Mouse (Mus musculus) adrenal gland, postnatal 10 days (tissue): ENCODE measurements around the gene Enho. TPM values are rescaled to one million over a fixed set of nuclear protein-coding genes. Genes with fewer than 3 reads are reported as not detected.

Experiments
- DNase-seq: peaks from one replicate; pipeline ENCODE4 v3.0.0; 2021; ENCODE audit warnings: mixed read lengths
- total RNA-seq, 2 experiments: library from RNA; stranded (reverse); gene quantifications; 2 replicates each; pipeline ENCODE4 v1.2.3; 2021

The Enho gene
- total RNA-seq, 2 experiments from 2014 or later = 10.3 to 10.5 TPM

DNA sequence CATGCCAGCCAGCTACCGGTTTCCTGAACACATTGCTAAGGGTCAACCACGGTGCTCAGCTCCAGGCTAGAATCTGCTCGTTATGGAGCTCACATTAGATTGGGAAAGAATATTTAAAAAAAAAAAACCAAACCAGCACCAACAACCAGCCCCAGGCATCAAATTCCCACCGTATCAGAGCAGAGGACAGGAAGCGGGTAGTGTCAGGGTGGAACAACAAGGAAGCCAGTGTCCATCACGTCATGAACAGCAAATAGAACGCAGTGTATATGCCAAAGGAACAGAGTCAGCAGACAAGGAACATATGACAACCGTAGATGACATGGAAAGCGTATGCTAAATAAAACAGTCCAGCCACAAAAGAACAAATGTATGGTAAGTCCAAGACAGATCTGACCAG, 7.1 kb downstream of the Enho start:
- DNase-seq = no peak

DNA sequence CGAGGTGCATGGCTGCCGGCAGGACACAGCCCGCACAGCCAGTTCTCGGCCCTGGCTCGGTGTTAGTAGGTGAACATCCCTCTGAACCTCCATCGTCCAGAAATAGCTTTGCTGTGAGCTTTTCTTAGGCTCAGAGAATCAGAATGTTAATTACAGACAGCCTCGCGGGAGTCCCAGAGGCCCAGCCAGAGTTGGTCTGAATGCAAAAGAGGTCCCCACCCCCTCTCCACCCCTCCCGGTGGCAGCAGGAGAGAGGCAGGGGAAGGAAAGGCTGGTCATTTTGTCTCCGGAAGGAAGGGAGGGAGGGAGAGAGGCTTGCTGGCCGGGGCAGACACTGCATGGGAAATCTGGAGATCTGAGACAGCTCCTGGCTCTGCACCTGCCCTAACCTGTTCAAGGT, 8.7 kb downstream of the Enho start:
- peak; percentile 38 for DNase-seq

DNA sequence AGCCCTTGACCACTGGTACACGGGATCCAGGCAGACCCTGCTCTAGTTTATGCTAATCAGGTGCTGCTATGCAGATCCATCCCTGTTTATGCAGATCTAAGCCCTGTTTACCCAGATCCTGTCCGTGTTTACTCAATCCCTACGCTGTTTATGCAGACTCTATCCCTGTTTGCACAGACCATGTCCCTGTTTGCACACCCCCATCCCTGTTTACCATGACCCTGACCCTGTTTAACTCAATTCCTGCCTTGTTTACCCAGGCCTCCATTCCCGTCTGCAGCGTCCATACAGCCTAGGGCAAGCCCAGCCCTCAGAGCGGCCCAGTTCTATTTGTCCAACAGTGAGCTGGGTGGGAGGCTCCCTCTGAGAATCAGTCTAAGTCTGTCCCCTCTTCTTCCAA, 9.9 kb downstream of the Enho start:
- no peak for DNase-seq

DNA sequence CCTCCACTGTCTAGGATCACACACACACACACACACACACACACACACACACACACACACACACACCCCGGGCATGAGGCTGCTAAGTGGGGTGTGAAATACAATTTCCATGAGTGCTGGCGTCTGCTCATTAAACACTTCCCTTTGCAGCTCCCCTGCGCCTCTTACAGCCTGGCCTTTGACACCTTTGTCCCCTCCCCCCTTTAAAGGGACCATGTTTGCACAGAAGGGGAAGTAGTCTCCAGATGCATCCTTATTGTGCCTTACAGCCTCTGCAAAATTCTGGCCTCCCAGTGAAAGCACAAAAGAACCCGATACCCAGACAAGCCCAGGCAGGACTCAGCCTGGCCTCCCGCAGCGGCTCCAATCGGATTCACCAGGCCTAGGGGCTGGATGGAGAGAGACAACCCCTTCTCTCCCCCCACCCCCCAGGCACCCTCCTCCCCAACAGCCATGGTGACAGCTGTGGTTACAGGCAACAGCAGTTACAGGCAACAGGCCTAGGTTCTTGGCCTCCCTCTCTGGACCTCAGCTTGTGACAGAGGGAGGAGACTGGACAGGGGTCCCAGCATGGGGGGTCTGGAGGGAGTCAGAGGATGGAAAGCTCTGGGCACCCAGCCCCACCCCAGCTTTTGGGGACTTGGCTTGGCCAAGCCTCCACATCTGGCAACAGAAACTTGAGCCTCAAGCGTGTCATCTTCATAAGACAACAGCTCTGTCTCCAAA, 11.8 kb downstream of the Enho start:
- DNase-seq = no peak

DNA sequence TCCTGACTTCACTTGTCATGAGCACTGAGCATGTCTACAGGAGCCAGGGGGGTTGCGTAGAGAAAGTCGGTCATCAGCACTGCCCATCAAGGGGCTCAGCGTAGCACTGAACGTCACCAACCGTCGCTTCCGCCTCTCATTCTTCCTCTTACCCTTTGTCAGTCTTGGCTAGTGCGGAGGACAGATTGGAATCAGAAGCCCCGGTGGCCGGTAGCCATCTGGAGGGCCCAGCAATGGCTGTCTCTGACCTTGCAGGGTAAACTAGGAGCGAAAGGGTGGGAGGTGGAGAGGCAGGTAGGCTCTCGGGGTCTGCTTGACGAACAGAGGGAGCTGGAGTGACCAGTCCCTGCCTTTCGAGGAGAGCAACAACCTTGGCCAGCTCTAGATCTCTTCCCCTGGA, 18.1 kb downstream of the Enho start:
- no peak for DNase-seq

DNA sequence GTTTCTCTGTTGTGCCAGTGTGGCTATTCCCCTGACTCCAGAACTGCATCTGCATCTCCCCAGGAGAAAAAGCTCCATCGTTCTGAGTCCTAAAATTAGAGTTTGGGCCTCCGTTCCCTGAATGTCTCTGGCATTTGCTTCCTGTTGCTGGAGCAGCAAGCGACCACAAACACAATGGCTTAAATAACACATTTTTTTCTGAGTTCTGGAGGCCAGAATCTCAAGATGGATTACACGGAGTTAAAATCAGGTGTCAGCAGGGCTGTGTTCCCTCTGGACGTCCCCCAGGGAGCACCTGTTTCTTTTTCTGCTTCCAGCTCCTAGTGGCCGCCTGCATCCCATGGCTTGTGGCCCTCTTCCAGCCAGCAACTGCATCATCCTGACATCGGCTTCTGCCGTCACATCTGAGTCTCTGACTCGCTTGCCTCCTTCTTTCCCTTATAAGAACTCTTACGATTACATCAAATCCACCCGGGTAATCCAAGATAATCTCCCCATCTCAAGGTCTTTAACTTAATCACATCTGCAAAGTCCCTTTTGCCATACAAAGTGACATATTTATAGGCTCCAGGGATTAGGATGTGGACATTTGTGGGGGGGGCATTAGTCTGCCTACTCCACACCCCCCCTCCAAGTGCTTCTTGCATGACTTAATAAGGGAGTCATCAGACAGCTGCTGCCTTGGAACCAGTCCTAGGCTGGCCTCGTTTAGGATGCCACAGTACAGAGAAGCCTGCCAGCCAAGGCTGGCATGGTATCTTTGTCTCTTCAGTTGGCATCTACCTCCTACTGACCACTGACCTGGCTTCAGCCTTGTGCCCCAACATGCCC, 21.0 kb downstream of the Enho start:
- no peak for DNase-seq

DNA sequence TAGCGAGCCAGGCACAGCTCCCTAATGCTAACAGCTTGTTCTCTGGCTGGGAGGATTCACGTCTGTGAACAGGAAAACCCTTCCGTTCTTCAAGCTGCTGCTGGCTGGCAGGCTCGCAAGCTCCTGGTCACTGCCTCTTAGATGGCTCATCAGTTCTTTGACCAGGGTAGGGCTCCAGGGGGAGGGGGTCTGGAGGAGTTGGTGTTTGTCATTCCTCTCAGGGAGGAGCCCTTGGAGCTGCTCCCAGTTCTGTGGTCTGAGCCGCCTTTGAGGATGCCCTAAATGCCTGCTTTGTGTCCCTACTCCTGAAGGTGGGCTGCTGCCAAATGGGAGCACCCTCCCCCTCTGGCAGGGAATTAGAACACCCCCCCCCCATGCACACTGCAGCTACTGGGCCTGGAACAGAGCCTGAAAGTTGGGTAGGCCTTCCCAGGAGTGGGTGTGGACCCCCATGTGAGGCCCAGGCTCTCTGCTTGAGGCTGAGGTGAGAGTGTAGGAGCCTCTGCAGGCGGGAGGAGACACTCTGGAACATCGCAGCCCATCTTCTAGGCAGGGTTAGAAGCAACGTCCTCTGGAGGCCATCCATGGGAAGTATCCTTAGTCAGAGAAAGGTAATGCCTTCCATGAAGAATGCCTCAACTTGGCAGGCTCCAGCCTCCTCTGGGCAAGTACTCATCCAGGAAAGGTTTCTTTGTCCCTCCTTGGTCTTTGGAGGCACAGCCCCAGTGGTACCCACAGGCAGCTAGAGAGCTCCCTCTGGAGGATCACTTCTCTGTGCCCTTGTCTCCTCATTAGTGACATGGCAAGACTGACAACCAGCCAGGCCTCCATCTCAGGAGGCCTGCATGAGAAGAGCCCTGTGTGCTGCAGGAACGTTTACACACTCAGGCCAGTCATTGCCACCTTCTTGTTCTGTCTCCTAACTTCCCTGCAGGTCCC, 24.2 kb downstream of the Enho start:
- DNase-seq = no peak

DNA sequence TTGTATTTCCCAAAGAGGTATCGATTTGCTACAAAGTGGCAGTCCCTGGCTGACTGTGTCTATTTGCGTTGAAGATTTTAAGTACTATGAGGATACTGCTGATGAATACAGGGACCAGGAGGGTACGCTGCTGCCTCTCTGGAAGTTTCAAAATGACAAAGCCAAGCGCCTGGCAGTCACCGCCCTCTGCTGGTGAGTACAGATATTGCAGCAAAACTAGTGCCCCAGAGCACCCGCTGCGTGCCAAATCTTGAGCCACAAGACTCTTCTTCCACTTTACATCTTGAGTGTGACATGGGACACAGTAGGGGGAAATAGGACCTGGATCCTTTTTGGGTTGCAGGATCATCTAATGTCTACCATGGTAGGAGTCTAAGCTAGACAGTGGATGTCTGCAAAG, 26.0 kb downstream of the Enho start:
- peak; percentile 89 for DNase-seq

DNA sequence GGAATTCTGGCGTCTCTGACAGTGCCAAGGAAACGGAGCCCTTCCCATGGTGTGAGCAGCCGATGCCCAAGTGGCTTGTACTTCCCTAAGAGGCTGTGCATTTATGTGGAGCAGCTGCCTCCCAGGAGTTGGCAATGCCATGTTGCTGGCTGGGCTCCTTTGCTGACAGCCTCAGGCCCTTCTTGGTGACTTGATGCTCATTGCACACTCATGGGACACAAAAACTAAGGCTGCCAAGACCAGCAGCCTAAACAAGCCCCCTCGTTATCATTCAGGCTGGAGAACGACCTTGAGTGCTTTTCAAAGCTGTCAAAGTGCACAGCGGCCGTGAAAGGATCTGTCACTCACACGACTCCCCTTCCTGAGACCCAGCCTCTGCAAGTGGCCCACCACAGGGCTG, 28.0 kb downstream of the Enho start:
- DNase-seq = no peak

DNA sequence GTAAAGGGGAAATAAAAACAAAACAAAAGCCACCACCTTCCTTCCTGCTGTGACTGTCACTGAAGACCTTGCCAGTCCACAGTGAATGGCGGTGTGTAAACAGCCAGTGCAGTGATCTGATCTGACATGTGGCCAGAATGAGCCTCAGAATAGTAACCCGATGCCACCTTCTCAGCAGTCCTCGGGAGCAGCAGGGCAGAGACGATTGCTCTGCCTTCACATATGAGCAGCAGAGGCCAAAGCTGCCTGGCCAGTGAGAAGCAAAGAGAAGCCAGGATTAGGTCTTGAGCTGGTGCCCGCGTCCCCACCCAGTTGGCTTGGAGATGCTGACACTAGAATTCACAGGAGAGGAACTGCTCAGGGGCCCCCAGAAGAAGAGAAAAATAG, 29.5 kb downstream of the Enho start:
- DNase-seq = no peak

DNA sequence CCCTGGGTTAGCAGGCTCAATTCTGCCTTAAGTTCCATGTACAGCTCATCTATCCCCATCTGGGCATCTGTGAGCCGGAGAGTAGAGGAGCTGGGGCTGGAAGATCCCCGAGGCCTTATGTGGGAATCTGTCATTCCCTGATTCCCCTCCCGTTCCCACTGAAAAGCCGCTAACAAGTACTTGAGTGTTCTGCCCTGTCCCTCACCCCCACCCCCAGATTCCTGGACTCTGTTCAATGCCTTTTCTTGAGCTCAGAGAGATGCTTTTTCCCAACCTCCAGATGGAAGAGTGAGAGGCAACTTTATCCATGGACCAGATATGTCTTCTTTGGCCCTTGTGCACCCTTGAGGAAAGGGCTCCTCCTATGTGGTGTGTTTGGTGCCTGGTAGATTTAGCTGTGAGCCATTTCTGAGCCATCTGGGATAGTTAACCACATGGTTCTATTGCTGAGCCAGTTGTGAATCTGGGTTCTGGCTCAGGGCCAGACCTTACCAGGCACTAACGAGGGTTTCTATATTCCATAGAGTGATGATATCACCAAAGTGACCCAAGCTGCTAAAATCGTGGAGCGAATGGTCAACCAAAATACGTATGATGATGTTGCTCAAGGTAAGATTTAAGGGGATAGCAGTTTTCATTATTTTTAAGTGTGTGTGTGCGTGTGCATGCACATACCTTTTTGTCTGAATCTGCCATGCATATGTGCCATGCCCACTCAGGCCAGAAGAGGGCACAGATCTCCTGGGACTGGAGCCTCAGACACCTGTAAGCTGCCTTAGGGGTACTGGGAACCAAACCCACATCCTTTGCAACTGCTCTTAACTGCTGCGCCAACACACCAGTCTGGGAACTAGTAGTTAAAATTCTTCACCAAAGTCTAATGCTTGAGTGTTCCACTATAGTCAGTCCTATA, 30.2 kb downstream of the Enho start:
- no peak for DNase-seq

DNA sequence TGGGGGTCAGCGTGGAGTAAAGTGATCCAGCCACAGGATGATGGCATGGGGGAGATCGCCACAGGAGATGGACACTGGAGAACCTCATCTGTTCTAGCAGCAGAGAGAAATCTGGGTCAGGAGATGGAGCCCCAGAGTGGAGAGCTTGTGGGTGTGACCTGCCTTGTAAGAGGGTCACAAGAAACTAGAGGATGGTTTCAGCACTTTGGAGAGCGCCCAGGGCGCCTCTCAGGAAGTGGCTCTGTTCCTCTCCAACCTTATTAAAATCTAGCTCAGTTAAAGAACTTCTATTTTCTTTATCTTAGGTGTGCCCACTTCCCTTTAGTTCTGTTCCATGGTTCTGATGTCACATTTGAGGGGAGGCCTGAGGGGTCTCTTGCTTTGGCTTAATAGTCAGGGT, 33.3 kb downstream of the Enho start:
- DNase-seq = peak; percentile 83

DNA sequence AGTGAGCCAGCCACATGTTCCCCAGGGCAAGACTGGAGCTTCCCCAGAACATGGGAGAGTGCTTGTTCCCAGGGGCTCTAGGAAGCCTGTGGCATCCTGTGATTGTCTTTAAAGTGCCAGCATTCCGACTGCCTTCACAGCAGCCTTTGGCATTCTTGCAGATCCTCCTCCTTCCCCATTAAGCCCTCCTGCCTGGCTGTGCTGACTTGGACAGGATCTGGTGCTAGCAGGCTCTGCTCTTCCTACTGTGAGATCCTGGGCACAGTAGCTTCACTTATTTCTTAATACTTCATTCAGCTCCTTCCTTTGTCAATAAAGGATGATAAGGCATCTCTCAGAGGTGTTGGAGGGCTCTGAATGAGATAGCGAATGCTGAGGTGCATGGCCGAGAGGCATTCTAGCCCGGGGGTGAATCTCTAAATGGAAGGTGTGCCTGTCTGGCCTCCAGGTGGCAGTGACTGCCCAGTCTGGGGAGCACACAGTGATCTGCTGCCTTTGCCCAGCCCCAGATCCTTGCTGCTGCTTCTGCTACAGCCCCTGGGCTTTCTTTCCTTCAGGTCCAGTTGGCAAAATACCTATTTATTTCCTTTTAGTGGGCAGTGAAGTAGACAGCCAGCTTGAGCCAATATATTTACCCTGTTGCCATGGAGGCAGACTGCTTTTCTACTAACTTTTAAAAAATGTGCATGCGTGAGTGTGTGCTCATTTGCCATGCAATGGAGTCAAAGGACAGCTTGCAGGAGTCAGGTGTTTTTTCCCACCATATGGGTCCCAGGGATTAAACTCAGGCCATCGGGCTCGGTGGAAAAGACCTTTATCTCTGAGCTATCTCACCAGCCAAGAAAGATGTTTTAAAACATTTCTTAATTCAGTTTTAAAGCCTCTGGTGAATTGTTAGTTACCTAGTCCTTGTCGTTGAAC, 35.4 kb downstream of the Enho start:
- peak; percentile 25 for DNase-seq

DNA sequence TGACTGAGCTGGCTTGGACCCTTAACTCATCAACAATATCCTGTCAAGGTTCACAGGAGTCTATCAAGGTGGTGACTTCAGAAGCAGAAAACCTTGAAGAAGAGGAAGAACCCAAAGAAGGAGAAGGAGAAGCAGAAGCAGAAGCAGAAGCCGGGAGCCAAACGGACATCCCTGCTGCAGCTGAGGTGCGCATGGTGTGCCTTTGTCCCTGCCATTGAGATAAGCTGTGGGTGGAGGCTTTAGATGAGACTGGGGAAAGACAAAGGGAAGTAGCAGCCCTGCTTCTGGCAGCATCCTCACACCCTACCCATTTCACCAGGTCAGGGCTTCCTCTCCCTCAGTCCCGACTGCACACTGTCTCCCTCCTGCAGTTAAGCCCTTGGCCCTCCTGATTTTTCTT, 37.3 kb downstream of the Enho start:
- no peak for DNase-seq

Other genes with a start within 250 kb of the Enho start
- gene Kif24, start 175.4 kb downstream of the Enho start, total RNA-seq = 1 to 10 TPM; 2.8 to 4.5 TPM
- gene Nudt2, start 175.2 kb downstream of the Enho start, total RNA-seq = 10 to 100 TPM; 30.2 to 30.9 TPM
- 10 to 100 TPM; 13.3 to 17.4 TPM for gene AI464131, start 137.2 kb downstream of the Enho start, total RNA-seq
- gene 1110017D15Rik, start 123.0 kb downstream of the Enho start, total RNA-seq = under 1 TPM in 1 of 2 experiments, not detected in 1; 0.45 TPM
- gene Fam219a, start 70.8 kb downstream of the Enho start, total RNA-seq = 10 to 100 TPM; 18.8 to 23.5 TPM
- 1 to 10 TPM; 3.3 to 3.5 TPM for gene Dnaic1, start 70.5 kb downstream of the Enho start, total RNA-seq
- 10 to 100 TPM; 53.0 to 67.0 TPM for gene Cntfr, start 56.8 kb upstream of the Enho start, total RNA-seq
- gene Il11ra1, start 59.7 kb upstream of the Enho start, total RNA-seq = 10 to 100 TPM; 61.0 to 68.2 TPM
- gene Rpp25l, start 73.2 kb upstream of the Enho start, total RNA-seq = 10 to 100 TPM; 36.2 to 39.0 TPM
- 100 to 1,000 TPM; 100 to 104 TPM for gene Dctn3, start 82.8 kb upstream of the Enho start, total RNA-seq
- gene Arid3c, start 90.8 kb upstream of the Enho start, total RNA-seq = not detected
- gene Galt, start 114.9 kb upstream of the Enho start, total RNA-seq = 10 to 100 TPM; 42.3 to 49.2 TPM
- gene Sigmar1, start 115.8 kb upstream of the Enho start, total RNA-seq = 10 to 100 TPM; 65.8 to 68.8 TPM
- 10 to 100 TPM; 31.0 to 44.5 TPM for gene Ccl27a, start 133.9 kb upstream of the Enho start, total RNA-seq